Mouse (Mus musculus): ENCODE results near the gene Sbno2.

DNA sequence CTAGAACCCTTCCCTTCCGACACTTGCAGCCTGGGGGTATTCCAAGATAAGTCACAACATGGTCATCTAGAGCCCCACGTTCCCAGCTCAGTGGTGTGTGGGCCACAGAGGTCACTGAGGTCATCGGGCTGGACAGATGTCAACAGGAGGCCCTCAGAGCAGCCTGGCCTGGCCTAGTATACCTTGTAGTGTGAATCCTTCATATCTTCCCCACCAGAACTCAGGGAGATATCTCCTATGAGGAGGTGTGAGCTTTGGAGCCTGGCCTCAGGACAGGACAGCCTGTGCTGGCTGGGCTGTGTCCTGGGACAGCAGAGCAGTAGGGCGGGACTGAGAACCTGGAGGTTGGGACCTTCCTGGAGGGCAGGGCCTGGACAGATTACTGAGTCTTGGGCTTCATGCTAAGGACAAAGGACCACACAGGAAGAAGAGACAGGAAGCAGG, 41.2 kb upstream of the Sbno2 start:
- TF ChIP-seq CTCF (IDR thresholded peaks at IDR 0.05; ENCODE audit: low read depth) (no peak), EP300 (optimal IDR thresholded peaks at IDR 0.05) (no peak)

Measured in stomach, postnatal 0 days (tissue).